Mouse (Mus musculus) common myeloid progenitor, adult 5-6 weeks (primary cell): ENCODE measurements around the gene Timm10b. TPM values are rescaled to one million over a fixed set of nuclear protein-coding genes. Genes with fewer than 3 reads are reported as not detected.

Source experiments
- ATAC-seq: replicated peaks from 2 replicates; pipeline ENCODE4 v1.8.0; 2016; ENCODE audit warnings: low read depth, mild to moderate bottlenecking, moderate TSS enrichment, inconsistent platforms; ENCODE audit not compliant: poor library complexity, severe bottlenecking
- total RNA-seq: library from RNA; stranded (forward); fragments of 200-1000, 187-1606 nt; gene quantifications from 2 replicates; pipeline ENCODE4 v1.2.3, GENCODE M21; 2017

The Timm10b gene
- total RNA-seq, 1 experiment from 2014 or later, result 75.4 TPM

GRCm38 (mm10) chr7:105640233-105640893, 507 bp downstream of the Timm10b start, which contains the start of the genes Arfip2 and Gm45799:
Arfip2 (minus strand) TSS chr7:105640416.
Gm45799 (plus strand) TSS chr7:105640552.
- ATAC-seq, result peak; percentile 84

DNA sequence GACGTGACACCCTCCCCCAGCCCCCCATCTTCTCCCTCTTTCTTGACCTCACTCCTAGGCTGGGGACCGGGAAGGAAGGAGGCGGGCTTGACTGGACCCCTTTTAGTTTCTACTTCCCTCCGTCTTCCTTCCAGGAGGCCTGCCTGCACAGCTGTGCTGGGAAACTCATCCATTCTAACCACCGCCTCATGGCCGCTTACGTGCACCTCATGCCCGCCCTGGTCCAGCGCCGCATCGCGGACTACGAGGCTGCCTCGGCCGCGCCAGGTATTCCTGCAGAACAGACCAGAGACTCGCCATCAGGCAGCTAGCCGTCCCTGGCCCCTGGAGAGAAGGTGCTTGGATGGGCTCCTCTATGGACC, 1.0 kb downstream of the Timm10b start:
- ATAC-seq, result peak; percentile 23; the same call in 1 of the 2 replicates

GRCm38 (mm10) chr7:105641936-105642335, 2.1 kb downstream of the Timm10b start:
- 0 out of 2 replicates have a peak, but pooled peaks have one; percentile 5 for ATAC-seq

GRCm38 (mm10) chr7:105650639-105651435, 11.0 kb downstream of the Timm10b start, which contains the start of gene Dnhd1:
Dnhd1 (plus strand) TSS chr7:105650827.
- peak; percentile 98 for ATAC-seq

DNA sequence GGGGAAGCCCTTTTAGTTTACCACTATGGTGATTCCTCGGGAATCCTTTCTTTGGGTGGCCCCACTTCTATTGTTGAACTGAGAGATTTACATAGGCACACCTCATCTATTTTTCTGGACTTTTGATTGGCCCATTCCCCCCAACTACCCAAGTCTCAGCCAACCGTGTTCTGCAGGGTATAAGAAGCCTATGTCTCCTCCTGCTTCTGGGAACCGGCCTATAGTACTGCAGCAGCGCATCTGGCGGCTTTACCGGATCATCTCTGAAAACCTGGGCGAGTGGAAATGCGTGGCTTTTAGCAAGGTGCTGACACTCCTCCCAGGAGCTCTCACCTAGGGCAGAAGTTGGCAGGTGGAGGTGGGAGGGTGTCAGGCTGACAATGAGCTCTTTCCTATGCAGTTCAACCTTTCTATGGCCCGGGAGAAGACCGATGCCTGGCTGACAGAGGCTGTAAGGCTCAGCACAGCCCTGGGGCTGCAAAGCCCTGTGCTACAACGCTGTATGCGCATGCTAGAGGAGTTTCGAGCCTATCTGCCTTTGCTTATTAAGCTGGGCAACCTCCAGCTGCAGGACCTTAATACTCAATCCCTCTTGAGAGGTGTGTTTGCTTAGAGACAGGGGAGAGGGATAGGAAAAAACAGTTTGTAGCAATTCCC, 45.8 kb downstream of the Timm10b start:
- no peak for ATAC-seq

DNA sequence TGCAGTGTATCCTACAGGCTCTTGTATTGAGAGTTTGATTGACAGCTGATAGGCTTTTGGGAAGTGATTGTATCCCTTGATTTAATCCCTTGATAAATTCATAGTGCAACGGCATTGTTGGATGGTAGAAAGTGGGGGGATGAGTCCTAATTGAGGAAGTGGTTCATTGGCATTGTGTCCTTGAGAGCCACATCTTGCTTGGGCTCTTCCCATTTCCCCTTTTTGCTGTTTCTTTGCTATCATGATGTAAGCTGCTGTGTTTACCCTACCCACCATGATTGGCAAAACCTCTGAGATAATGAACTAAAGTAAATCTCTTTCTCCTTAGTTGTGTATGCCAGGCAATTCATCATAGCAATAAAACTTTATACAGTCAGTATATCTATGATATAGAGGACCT, 51.0 kb downstream of the Timm10b start:
- peak; percentile 92 for ATAC-seq

Other genes starting within 250 kb of the Timm10b start
- 9.0 and 10.0 TPM in 2 replicates for gene Fam160a2, start 240.0 kb upstream of the Timm10b start, total RNA-seq
- gene Cnga4, start 235.5 kb upstream of the Timm10b start, total RNA-seq, result not detected in 2 replicates
- gene Cckbr, start 214.3 kb upstream of the Timm10b start, total RNA-seq, result not detected in 2 replicates
- gene Cavin3, start 157.8 kb upstream of the Timm10b start, total RNA-seq, result 0.59 and 0.92 TPM in 2 replicates
- 22.7 and 28.7 TPM in 2 replicates for gene Smpd1, start 85.7 kb upstream of the Timm10b start, total RNA-seq
- gene Apbb1, start 58.4 kb upstream of the Timm10b start, total RNA-seq, result 0.64 TPM in 1 of 2 replicates, not detected in the other
- gene Hpx, start 39.9 kb upstream of the Timm10b start, total RNA-seq, result not detected in 2 replicates
- 5.4 and 6.4 TPM in 2 replicates for gene Trim3, start 6.5 kb upstream of the Timm10b start, total RNA-seq
- gene Arfip2, start 360 bp downstream of the Timm10b start, total RNA-seq, result 28.3 and 30.8 TPM in 2 replicates
- gene Gm45799, start 496 bp downstream of the Timm10b start, total RNA-seq, result 0.15 and 9.0 TPM in 2 replicates
- 1.5 and 3.0 TPM in 2 replicates for gene Dnhd1, start 10.8 kb downstream of the Timm10b start, total RNA-seq
- gene Ilk, start 96.5 kb downstream of the Timm10b start, total RNA-seq, result 100 and 110 TPM in 2 replicates
- 26.5 and 32.6 TPM in 2 replicates for gene Rrp8, start 97.3 kb downstream of the Timm10b start, total RNA-seq
- gene Taf10, start 104.3 kb downstream of the Timm10b start, total RNA-seq, result 179 and 220 TPM in 2 replicates
- gene Tpp1, start 112.2 kb downstream of the Timm10b start, total RNA-seq, result 18.3 and 25.7 TPM in 2 replicates
- gene Dchs1, start 147.6 kb downstream of the Timm10b start, total RNA-seq, result 0.18 TPM in 1 of 2 replicates, not detected in the other
- 27.6 and 53.7 TPM in 2 replicates for gene Mrpl17, start 171.0 kb downstream of the Timm10b start, total RNA-seq